Mouse (Mus musculus) embryonic facial prominence, embryonic 14.5 days (tissue): ENCODE results near the gene Prkcg. TPM values are rescaled to one million over a fixed set of nuclear protein-coding genes. Genes with fewer than 3 reads are reported as not detected.

Experiments
- ATAC-seq: fragments of 200-750 bp; cut with Nextera tagmentation; 2 replicates; pipeline ENCODE4 v1.8.0; 2017; ENCODE audit warnings: low read depth, moderate number of reproducible peaks, moderate TSS enrichment
- DNase-seq: peaks from one replicate; pipeline ENCODE4 v3.0.0-alpha.2; 2015; ENCODE audit warnings: low spot score
- H3K27ac ChIP-seq: fragments of 300-500 bp; sonication (generic); replicated peaks from 2 replicates; pipeline ENCODE4 v1.5.1; 2014; ENCODE audit warnings: low read depth, mild to moderate bottlenecking, low read length, moderate library complexity
- H3K27me3 ChIP-seq: fragments of 300-500 bp; sonication (generic); replicated peaks from 2 replicates; pipeline ENCODE4 v1.6.1; 2014; ENCODE audit warnings: low read length; ENCODE audit not compliant: control insufficient read depth, insufficient read depth
- H3K36me3 ChIP-seq: fragments of 300-500 bp; sonication (generic); 2 replicates; pipeline ENCODE4 v1.6.1; 2014; ENCODE audit warnings: low read length, mixed read lengths; ENCODE audit not compliant: control insufficient read depth, insufficient read depth
- H3K4me1 ChIP-seq: fragments of 300-500 bp; sonication (generic); 2 replicates; pipeline ENCODE4 v1.6.1; 2014; ENCODE audit warnings: antibody characterized with exemption, low read length; ENCODE audit not compliant: control insufficient read depth, insufficient read depth
- H3K4me2 ChIP-seq: fragments of 300-500 bp; sonication (generic); 2 replicates; pipeline ENCODE4 v1.6.1; 2014; ENCODE audit warnings: low read depth, mild to moderate bottlenecking, low read length, moderate library complexity, mixed read lengths
- H3K4me3 ChIP-seq: fragments of 300-500 bp; sonication (generic); 2 replicates; pipeline ENCODE4 v1.5.1; 2014; ENCODE audit warnings: low read depth, mild to moderate bottlenecking, low read length
- H3K9ac ChIP-seq: fragments of 300-500 bp; sonication (generic); 2 replicates; pipeline ENCODE4 v1.6.1; 2014; ENCODE audit warnings: low read depth, mild to moderate bottlenecking, low read length, moderate library complexity, mixed read lengths
- H3K9me3 ChIP-seq: fragments of 300-500 bp; sonication (generic); 2 replicates; pipeline ENCODE4 v1.6.1; 2016; ENCODE audit warnings: low read length; ENCODE audit not compliant: control insufficient read depth
- WGBS: fragments of 180-500 bp; shearing (Covaris S2); extraction: QIAGEN DNeasy Blood & Tissue Kit; methylation state at CpG from one replicate; pipeline ENCODE4 v1.1.7; 2014; 5-methylcytosine and 5-hydroxymethylcytosine counted together
- polyA plus RNA-seq: library from polyadenylated mRNA; unstranded; fragments of >200 nt; fragmentation: Nextera tagmentation; extraction: Ambion mirVana; gene quantifications from 2 replicates; pipeline ENCODE4 v1.2.1, GENCODE M21; 2014

Prkcg gene
- polyA plus RNA-seq, 1 experiment from 2014 or later, result 0.15 TPM

DNA sequence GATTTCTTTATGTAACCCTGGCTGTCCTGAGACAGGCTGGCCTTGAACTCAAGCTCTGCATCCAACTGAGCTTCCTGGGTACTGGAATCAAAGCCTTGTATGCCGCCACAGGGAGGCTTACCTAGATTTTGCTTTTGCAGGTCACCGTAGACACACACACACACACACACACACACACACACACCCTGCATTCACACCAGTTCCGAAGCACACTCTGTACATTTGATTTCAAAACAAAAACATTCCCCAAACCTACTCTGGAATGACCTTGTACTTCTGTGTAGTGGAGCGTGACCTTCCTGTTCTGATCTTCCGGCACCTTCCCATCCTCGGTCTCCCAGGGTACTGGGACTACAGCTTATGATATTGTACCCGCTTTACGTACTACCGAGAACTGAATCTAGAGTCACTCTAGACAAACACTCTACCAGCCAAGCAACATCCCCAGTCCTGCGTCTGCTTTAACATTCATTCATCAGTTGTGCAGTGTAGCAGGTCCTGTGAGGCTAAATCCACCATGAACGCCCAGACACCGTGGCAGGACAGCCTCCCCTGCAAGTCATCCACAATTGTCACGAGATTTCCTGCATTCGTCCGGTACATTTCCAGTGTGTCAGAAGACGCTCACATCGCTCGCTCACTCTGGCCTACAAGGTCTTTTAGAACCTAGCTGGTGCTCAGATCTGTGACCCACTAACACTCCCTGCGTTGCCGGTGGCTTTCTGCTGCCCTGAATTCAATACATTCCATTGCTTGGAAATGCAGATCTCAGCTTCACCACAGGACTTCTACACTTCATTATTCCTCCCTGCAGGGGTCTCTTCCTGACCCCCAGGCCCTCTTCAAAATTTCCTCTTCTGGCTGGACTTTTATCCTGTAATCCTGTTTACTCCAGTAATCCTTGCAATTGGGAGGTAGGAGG lies 58.6 kb downstream of the Prkcg start:
- Histone ChIP-seq H3K4me1 (no peaks in the 10 kb centered on the region), H3K27me3 (no peaks in the 10 kb centered on the region), H3K4me3 (no peak overlapping the region), H3K4me2 (no peak overlapping the region), H3K36me3 (peaks cover 70% of the 10 kb centered on the region), H3K9me3 (no peaks in the 10 kb centered on the region), H3K9ac (no peak overlapping the region), H3K27ac (no peak overlapping the region)
- WGBS, result 53% methylated on average over 20 of the region's 20 CpGs
- DNase-seq, result no peak
- no peak for ATAC-seq

DNA sequence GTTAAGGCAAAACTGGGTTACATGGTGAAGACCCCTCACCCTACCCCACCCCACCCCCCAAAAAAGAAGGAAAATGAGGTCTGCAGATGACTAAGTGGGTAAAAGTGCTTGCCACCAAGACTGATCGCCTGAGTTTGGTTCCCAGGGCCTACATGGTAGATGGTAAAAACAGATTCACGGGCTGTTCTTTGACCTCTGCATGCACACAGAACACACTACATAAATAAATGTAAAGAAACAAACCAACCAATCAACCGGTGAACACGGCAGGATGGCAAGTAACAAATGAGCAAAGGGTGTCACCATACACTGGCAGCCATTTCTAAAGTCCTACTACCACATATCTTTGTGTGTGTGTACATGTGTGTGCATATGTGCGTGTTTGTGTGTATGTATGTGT lies 59.3 kb downstream of the Prkcg start:
- no peaks in the 10 kb centered on the region for H3K9me3 ChIP-seq
- H3K36me3 ChIP-seq, result peaks cover 63% of the 10 kb centered on the region
- no peaks in the 10 kb centered on the region for H3K27me3 ChIP-seq
- no peak overlapping the region for H3K4me3 ChIP-seq
- H3K9ac ChIP-seq, result no peak overlapping the region
- no peaks in the 10 kb centered on the region for H3K4me1 ChIP-seq
- DNase-seq (no peak), ATAC-seq (no peak)
- H3K4me2 ChIP-seq, result no peak overlapping the region
- WGBS, result 68% methylated on average over 5 of the region's 5 CpGs
- H3K27ac ChIP-seq, result no peak overlapping the region

DNA sequence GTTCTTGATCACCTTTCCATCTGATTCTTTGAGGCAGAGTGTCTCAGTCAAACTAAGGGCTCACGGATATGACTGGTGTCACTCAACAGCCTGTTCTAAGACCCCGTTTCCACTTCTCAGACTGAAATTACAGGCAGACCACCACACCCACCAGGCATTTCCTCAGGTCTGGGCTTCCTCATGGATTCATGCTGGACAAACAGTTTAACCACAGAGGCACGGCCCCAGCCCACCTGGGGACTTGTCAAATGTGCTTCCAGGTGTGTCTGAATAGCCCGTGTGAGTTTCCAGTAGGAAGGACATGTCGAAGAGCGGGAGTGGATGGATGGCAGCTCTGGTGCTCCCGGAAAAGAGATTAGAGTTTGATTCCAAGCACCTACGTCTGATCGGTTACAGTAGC lies 60.8 kb downstream of the Prkcg start:
- no peak for DNase-seq
- H3K36me3 ChIP-seq, result peaks cover 57% of the 10 kb centered on the region
- WGBS, result 86% methylated on average over 9 of the region's 9 CpGs
- H3K4me2 ChIP-seq, result no peak overlapping the region
- no peak overlapping the region for H3K27ac ChIP-seq
- no peak for ATAC-seq
- no peaks in the 10 kb centered on the region for H3K4me1 ChIP-seq
- H3K4me3 ChIP-seq, result no peak overlapping the region
- H3K9ac ChIP-seq, result no peak overlapping the region
- H3K27me3 ChIP-seq, result no peaks in the 10 kb centered on the region
- no peaks in the 10 kb centered on the region for H3K9me3 ChIP-seq

DNA sequence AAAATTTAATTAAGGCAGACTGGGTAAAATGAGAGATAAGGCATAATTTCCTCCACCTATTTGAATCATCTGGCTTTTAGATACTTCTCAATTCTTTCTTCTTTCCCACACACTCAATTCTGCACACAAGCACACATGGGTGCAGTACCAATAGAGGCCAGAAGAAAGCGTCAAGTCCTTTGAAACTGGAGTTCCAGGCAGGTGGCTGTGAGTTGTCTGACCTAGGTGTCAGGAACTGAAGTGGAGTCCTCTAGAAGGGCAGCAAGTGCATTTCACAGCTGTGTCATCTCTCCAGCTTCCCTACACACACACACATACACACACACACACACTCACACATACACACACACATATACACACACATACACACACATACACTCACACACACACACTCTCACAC lies 62.6 kb downstream of the Prkcg start:
- DNase-seq (no peak), ATAC-seq (no peak)
- no peaks in the 10 kb centered on the region for H3K4me1 ChIP-seq
- no peak overlapping the region for H3K27ac ChIP-seq
- no peaks in the 10 kb centered on the region for H3K27me3 ChIP-seq
- H3K4me2 ChIP-seq, result no peak overlapping the region
- peaks cover 51% of the 10 kb centered on the region for H3K36me3 ChIP-seq
- no peak overlapping the region for H3K9ac ChIP-seq
- H3K4me3 ChIP-seq, result no peak overlapping the region
- 80% methylated on average over 1 of the region's 1 CpGs for WGBS
- no peaks in the 10 kb centered on the region for H3K9me3 ChIP-seq

DNA sequence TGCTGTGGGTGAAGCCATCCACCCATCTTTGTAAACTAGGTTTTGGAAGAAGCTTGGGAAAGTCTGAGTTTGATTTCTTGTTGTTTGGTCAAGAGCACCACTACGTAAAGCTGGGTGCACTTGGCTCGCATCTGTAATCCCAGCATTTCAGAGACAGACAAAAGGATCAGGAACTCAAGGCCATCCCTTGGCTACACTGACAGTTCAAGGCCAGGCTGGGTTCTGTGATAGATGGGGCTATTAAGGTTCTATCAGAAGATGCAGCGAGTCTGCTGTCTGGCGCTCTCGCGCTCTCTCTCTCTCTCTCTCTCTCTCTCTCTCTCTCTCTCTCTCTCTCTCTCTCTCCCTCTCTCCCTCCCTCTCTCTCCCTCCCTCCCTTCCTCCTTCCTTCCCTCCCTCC lies 65.9 kb downstream of the Prkcg start:
- no peak for ATAC-seq
- no peak for DNase-seq
- 92% methylated on average over 6 of the region's 6 CpGs for WGBS
- no peaks in the 10 kb centered on the region for H3K4me1 ChIP-seq
- H3K4me3 ChIP-seq, result no peak overlapping the region
- no peaks in the 10 kb centered on the region for H3K9me3 ChIP-seq
- peaks cover 43% of the 10 kb centered on the region for H3K36me3 ChIP-seq
- no peak overlapping the region for H3K27ac ChIP-seq
- H3K4me2 ChIP-seq, result no peak overlapping the region
- no peaks in the 10 kb centered on the region for H3K27me3 ChIP-seq
- no peak overlapping the region for H3K9ac ChIP-seq

DNA sequence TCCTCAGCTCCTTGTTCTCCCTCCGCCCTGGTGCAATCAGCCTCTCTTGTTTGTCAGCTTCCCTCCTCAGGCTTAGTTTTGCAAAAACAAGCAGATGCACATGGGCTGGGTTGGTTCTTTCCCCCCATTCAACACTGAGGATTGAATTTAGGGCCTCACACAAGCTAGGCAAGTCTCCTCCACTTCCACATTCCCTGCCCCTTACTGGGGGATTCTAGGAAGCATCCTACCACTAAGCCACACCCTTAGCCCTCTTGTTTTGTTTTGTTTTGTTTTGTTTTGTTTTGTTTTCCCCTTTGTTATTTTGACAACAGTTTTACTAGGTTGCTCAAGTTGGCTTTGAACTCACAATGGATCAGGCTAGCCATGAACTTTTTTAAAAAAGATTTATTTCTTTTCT lies 71.7 kb downstream of the Prkcg start:
- Histone ChIP-seq H3K27ac (no peak overlapping the region), H3K9me3 (no peaks in the 10 kb centered on the region), H3K4me2 (no peak overlapping the region), H3K4me1 (no peaks in the 10 kb centered on the region), H3K27me3 (0 out of 2 replicates have a peak, but pooled peaks cover 1% of the 10 kb centered on the region), H3K9ac (no peak overlapping the region), H3K4me3 (no peak overlapping the region), H3K36me3 (peaks cover 38% of the 10 kb centered on the region)
- DNase-seq (no peak), ATAC-seq (no peak)
- WGBS, result 100% methylated on average over 1 of the region's 1 CpGs

DNA sequence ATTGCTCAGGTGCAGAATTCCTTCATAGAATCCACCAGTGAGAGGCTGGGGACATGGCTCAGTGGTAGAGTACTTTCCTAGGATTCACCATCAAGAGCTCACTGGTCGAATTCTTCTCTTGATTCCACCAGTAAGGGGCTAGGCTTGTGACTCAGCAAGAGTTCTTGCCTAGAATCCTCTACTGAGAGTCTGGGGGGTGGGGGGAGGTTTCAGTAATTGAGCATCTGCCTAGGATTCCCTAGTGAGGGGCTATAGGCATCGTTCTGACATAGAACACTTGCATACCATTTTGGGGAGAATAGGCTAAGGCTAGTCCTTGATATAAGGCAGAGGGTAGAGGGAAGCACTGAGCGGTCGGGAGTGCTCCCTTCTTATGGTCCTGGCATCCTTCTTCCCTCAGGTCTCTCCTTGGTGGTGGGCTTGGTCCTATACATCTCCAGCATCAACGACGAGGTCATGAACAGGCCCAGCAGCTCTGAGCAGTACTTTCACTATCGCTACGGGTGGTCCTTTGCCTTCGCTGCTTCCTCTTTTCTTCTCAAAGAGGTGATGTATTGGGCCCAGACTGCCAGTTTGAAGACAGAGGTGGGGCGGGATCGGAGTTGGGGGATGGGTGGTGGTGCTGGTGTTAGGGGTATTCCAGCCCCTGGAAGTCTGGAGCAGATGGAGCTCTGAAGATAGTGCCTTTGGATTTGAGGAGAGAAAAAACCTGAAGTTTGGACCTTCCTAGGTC lies 76.7 kb downstream of the Prkcg start:
- Histone ChIP-seq H3K9me3 (no peaks in the 10 kb centered on the region), H3K4me2 (no peak overlapping the region), H3K36me3 (peaks cover 15% of the 10 kb centered on the region), H3K27me3 (0 out of 2 replicates have a peak, but pooled peaks cover 8% of the 10 kb centered on the region), H3K4me1 (peaks cover 3% of the 10 kb centered on the region; the same call in 1 of the 2 replicates), H3K4me3 (no peak overlapping the region), H3K27ac (no peak overlapping the region), H3K9ac (no peak overlapping the region)
- WGBS, result 49% methylated on average over 11 of the region's 11 CpGs
- no peak for ATAC-seq
- DNase-seq, result no peak

DNA sequence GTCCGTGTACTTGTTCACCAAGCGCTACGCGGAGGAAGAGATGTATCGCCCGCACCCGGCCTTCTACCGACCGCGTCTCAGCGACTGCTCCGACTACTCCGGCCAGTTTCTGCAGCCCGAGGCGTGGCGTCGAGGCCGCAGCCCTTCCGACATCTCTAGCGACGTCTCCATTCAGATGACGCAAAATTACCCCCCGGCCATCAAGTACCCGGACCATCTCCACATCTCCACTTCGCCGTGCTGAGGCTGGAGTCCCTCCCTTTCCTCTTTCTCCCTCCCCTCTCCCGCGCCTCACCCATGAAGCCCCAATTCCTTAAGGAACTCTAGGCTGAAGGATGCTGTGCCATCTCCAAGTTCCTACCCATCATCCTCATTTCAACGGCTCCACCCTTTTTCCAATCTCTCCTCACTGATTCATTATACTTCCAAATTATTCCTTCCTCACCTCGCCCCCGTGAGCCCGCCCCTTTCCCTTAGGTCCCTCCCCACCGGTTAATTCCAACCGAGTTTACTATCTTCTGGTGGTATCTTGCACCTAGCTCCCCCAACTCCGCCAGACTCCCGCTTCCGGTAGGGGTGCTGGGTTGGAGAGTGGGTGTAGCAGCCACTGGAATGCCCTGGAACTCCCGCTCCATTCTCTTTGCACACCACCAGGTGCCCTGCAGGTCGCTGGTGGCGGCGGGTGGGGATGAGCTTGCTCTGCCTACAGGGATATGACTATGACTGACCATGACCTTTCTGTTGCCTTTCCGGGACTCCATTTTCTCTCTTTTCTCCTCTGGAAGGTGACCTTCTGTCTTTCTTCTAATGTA lies 77.9 kb downstream of the Prkcg start:
- Histone ChIP-seq H3K27ac (no peak overlapping the region), H3K27me3 (0 out of 2 replicates have a peak, but pooled peaks cover 8% of the 10 kb centered on the region), H3K4me3 (no peak overlapping the region), H3K4me1 (peaks cover 3% of the 10 kb centered on the region; the same call in 1 of the 2 replicates), H3K4me2 (peak overlapping the region; percentile 43), H3K9me3 (no peaks in the 10 kb centered on the region), H3K9ac (no peak overlapping the region), H3K36me3 (peaks cover 12% of the 10 kb centered on the region)
- ATAC-seq, result 0 out of 2 replicates have a peak, but pooled peaks have one; percentile 31
- 18% methylated on average over 42 of the region's 42 CpGs for WGBS
- DNase-seq, result no peak
